Mouse (Mus musculus): ENCODE results near the gene Gli2.

DNA sequence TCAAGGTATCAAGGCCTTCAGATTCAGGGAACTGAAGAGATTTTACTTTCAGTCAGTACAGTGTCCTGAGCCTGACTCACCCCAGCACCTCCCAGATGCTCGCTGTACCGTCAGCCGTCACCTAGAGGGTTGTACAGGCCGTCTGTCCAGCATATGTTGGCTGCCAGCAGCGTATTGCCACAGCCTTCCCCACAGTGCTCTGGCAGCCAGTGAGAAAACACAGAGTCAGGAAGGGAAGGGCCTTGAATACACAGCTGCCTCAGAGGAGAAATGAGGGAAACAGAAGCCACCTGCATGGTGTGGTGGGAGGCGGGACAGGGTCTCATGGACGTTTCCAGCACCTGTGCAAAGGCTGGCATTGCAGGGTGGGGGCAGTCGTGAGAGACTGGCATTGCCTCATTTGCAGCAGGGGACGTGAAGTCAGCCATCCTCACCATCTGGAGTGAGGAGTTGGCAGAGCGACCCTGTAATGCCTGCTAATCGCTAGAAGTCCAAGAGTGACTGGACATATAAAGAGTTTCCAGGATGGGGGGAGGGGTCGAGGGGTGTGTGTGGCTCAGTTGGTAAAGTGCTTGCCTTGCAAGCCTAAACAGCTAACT is 136.8 kb downstream of the Gli2 start:
- TF ChIP-seq POLR2A (IDR thresholded peaks at IDR 0.05; ENCODE audit: extremely low read depth, insufficient read depth, low read length) (no peak), CTCF (IDR thresholded peaks at IDR 0.05; ENCODE audit: extremely low read depth, insufficient read depth, low read length) (no peak)

Data from cortical plate, adult 2 months (tissue).